Mouse (Mus musculus): ENCODE data around the gene Olfr504. TPM values are rescaled to one million over a fixed set of nuclear protein-coding genes. Genes with fewer than 3 reads are reported as not detected.
"Not testable (repeated sequence)": the region's sequence is repeated elsewhere in the genome, so short reads cannot be mapped to it uniquely, and the experiment has no call there.

Olfr504 gene
- not detected for total RNA-seq (2021)
- long read RNA-seq, experiment 1: 0 reads
- long read RNA-seq, experiment 2: 0 reads

GRCm38 (mm10) chr7:108565693-108566092 lies at the start of gene Olfr504:
Olfr504 (minus strand) TSS chr7:108565793.
- no peak for DNase-seq (ENCODE audit: low spot score in 2 of 2)

- DNase-seq (ENCODE audit: low spot score in 2 of 2): no peak
Measured at GRCm38 (mm10) chr7:108614110-108614509, 48.5 kb upstream of the Olfr504 start.

GRCm38 (mm10) chr7:108610487-108610886 lies 44.9 kb upstream of the Olfr504 start, which contains the start of gene Olfr506:
Olfr506 (plus strand) TSS chr7:108610787.
- no peak for DNase-seq (ENCODE audit: low spot score in 2 of 2)

- not testable (repeated sequence) for DNase-seq (ENCODE audit: low spot score in 2 of 2)
Measured at GRCm38 (mm10) chr7:108601916-108602315, 36.3 kb upstream of the Olfr504 start.

- no peak for DNase-seq (ENCODE audit: low spot score in 2 of 2)
Measured at GRCm38 (mm10) chr7:108589797-108590196, 24.2 kb upstream of the Olfr504 start.

- DNase-seq (ENCODE audit: low spot score in 2 of 2): not testable (repeated sequence)
Measured at GRCm38 (mm10) chr7:108544227-108544626, 21.4 kb downstream of the Olfr504 start, which contains the start of gene Olfr503. Olfr503 (plus strand) TSS chr7:108544527.

GRCm38 (mm10) chr7:108542416-108542815 lies 23.2 kb downstream of the Olfr504 start:
- no peak for DNase-seq (ENCODE audit: low spot score in 2 of 2)

- DNase-seq (ENCODE audit: low spot score in 2 of 2): no peak
Measured at GRCm38 (mm10) chr7:108524965-108525364, 40.6 kb downstream of the Olfr504 start, which contains the start of gene Olfr502. Olfr502 (minus strand) TSS chr7:108525065.

Other genes with a start within 250 kb of the Olfr504 start
- gene Olfr492, start 242.1 kb downstream of the Olfr504 start, total RNA-seq (2021): not detected
- gene Olfr493, start 218.8 kb downstream of the Olfr504 start, total RNA-seq (2021): not detected
- gene Olfr494, start 200.5 kb downstream of the Olfr504 start, total RNA-seq (2021): not detected
- gene Olfr495, start 172.6 kb downstream of the Olfr504 start, total RNA-seq (2021): not detected
- gene Olfr497, start 145.4 kb downstream of the Olfr504 start, total RNA-seq (2021): not detected
- gene Olfr498, start 100.5 kb downstream of the Olfr504 start, total RNA-seq (2021): not detected
- not detected for gene Olfr502, start 40.7 kb downstream of the Olfr504 start, total RNA-seq (2021)
- gene Olfr503, start 21.3 kb downstream of the Olfr504 start, total RNA-seq (2021): not detected
- not detected for gene Olfr506, start 45.0 kb upstream of the Olfr504 start, total RNA-seq (2021)
- not detected for gene Olfr507, start 56.0 kb upstream of the Olfr504 start, total RNA-seq (2021)
- not detected for gene Olfr508, start 64.2 kb upstream of the Olfr504 start, total RNA-seq (2021)
- not detected for gene Olfr509, start 86.1 kb upstream of the Olfr504 start, total RNA-seq (2021)
- not detected for gene Olfr510, start 100.6 kb upstream of the Olfr504 start, total RNA-seq (2021)
- not detected for gene Olfr512, start 147.5 kb upstream of the Olfr504 start, total RNA-seq (2021)
- not detected for gene Olfr513, start 185.2 kb upstream of the Olfr504 start, total RNA-seq (2021)

Measured in layer of hippocampus, postnatal 14 days (tissue).